Mouse (Mus musculus): Measurements from ENCODE around the gene Elf1. TPM values are rescaled to one million over a fixed set of nuclear protein-coding genes. Genes with fewer than 3 reads are reported as not detected.

The Elf1 gene
- polyA plus RNA-seq, 2 experiments, result 8.7 to 9.3 TPM

DNA sequence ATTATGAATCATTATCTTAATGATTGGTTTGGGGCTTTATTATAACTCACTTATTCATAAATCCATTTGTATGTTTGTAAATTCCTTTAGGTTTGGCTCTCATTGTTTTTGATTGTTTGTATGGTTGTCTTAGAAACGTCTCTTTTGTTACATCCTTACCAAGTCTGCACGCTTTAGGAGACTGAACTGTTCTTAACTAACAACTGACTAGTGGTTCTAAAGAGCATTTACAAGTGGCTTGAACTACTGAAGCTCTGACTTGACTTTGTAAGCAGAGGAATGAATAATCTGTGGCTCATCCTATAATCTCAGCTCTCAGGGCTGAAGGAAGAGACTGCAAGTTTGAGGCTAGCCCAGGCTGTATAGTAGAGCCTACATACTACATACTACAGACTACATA lies 110.6 kb downstream of the Elf1 start:
- TF ChIP-seq CTCF (IDR thresholded peaks at IDR 0.05; ENCODE audit: low read depth), result no peak
- TF ChIP-seq EP300 (IDR thresholded peaks at IDR 0.05; ENCODE audit: low read depth), result no peak
- Histone ChIP-seq H3K27ac (no peak overlapping the region), H3K36me3 (replicated peaks; ENCODE audit: control insufficient read depth, insufficient read depth, low read depth) (peaks cover 7% of the 10 kb centered on the region; the same call in 1 of the 2 replicates), H3K27me3 (ENCODE audit: control insufficient read depth, insufficient read depth, low read length) (no peaks in the 10 kb centered on the region), H3K4me1 (replicated peaks; ENCODE audit: control insufficient read depth in 2 of 2, insufficient read depth in 2 of 2, low read length in 1 of 2) (peaks cover 6 to 7% of the 10 kb centered on the region in 2 experiments), H3K9me3 (ENCODE audit: control insufficient read depth, low read length) (no peaks in the 10 kb centered on the region), H3K9ac (replicated peaks) (no peak overlapping the region), H3K4me3 (ENCODE audit: insufficient read depth in 1 of 2, low read depth in 2 of 2, low read length in 2 of 2) (no peak overlapping the region), H3K4me2 (ENCODE audit: low read depth) (no peak overlapping the region)
- DNase-seq (ENCODE audit: low read depth in 3 of 3, low spot score in 3 of 3) (no peak), ATAC-seq (ENCODE audit: insufficient read depth) (no peak)
- WGBS (ENCODE audit: insufficient replicate concordance), result 87% methylated on average over 2 of the region's 2 CpGs

- H3K27ac ChIP-seq, result no peak overlapping the region
- H3K4me1 ChIP-seq (replicated peaks; ENCODE audit: control insufficient read depth in 2 of 2, insufficient read depth in 2 of 2, low read length in 1 of 2), result no peaks in the 10 kb centered on the region
- H3K4me2 ChIP-seq (ENCODE audit: low read depth), result no peak overlapping the region
- ATAC-seq (ENCODE audit: insufficient read depth), result no peak
- DNase-seq (ENCODE audit: low read depth in 3 of 3, low spot score in 3 of 3), result no peak
- no peaks in the 10 kb centered on the region for H3K27me3 ChIP-seq (ENCODE audit: control insufficient read depth, insufficient read depth, low read length)
- no peaks in the 10 kb centered on the region for H3K9me3 ChIP-seq (ENCODE audit: control insufficient read depth, low read length)
- peaks cover 11% of the 10 kb centered on the region; the same call in 1 of the 2 replicates for H3K36me3 ChIP-seq (replicated peaks; ENCODE audit: control insufficient read depth, insufficient read depth, low read depth)
- no peak overlapping the region for H3K9ac ChIP-seq (replicated peaks)
- no peak overlapping the region for H3K4me3 ChIP-seq (ENCODE audit: insufficient read depth in 1 of 2, low read depth in 2 of 2, low read length in 2 of 2)
- TF ChIP-seq CTCF (IDR thresholded peaks at IDR 0.05; ENCODE audit: low read depth), result no peak
- no peak for TF ChIP-seq EP300 (IDR thresholded peaks at IDR 0.05; ENCODE audit: low read depth)
- 67% methylated on average over 5 of the region's 5 CpGs for WGBS (ENCODE audit: insufficient replicate concordance)
These were observed 113.1 kb downstream of the Elf1 start for GRCm38 (mm10) chr14:79594069-79594468.

DNA sequence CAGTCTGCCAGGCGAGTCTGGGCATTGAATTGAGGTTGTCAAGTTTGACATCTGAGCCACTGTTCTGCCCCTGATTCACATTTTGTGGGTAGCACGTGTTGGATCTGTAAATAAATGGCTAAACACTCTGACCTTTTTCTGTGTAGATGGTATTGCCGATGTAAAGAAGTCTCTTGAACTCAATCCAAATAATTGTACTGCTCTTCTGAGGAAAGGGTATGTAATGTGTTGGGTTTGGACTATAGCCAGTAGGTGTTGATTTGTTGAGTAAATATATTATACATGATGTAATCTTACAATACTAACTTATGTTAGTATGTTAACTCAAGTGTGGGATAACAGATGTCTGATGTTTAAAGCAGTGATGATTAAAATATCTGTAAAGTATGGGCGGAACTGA lies 115.6 kb downstream of the Elf1 start:
- no peak for DNase-seq (ENCODE audit: low read depth in 3 of 3, low spot score in 3 of 3)

GRCm38 (mm10) chr14:79605881-79606280 lies 124.9 kb downstream of the Elf1 start:
- TF ChIP-seq EP300 (IDR thresholded peaks at IDR 0.05; ENCODE audit: low read depth), result no peak
- TF ChIP-seq CTCF (IDR thresholded peaks at IDR 0.05; ENCODE audit: low read depth), result no peak
- Histone ChIP-seq H3K4me2 (ENCODE audit: low read depth) (no peak overlapping the region), H3K9ac (replicated peaks) (no peak overlapping the region), H3K4me1 (replicated peaks; ENCODE audit: control insufficient read depth in 2 of 2, insufficient read depth in 2 of 2, low read length in 1 of 2) (no peaks in the 10 kb centered on the region), H3K4me3 (ENCODE audit: insufficient read depth in 1 of 2, low read depth in 2 of 2, low read length in 2 of 2) (no peak overlapping the region), H3K9me3 (ENCODE audit: control insufficient read depth, low read length) (no peaks in the 10 kb centered on the region), H3K36me3 (replicated peaks; ENCODE audit: control insufficient read depth, insufficient read depth, low read depth) (peaks cover 9% of the 10 kb centered on the region), H3K27ac (no peak overlapping the region), H3K27me3 (ENCODE audit: control insufficient read depth, insufficient read depth, low read length) (no peaks in the 10 kb centered on the region)
- 75% methylated on average over 2 of the region's 2 CpGs for WGBS (ENCODE audit: insufficient replicate concordance)
- ATAC-seq (ENCODE audit: insufficient read depth) (no peak), DNase-seq (ENCODE audit: low read depth in 3 of 3, low spot score in 3 of 3) (no peak)

More for the DNA sequence above, 115.6 kb downstream of the Elf1 start:
- Histone ChIP-seq H3K27me3 (ENCODE audit: control insufficient read depth, insufficient read depth, low read length) (no peaks in the 10 kb centered on the region), H3K27ac (no peak overlapping the region), H3K36me3 (replicated peaks; ENCODE audit: control insufficient read depth, insufficient read depth, low read depth) (peaks cover 16% of the 10 kb centered on the region; the same call in 1 of the 2 replicates), H3K4me2 (ENCODE audit: low read depth) (no peak overlapping the region), H3K4me3 (ENCODE audit: insufficient read depth in 1 of 2, low read depth in 2 of 2, low read length in 2 of 2) (no peak overlapping the region), H3K4me1 (replicated peaks; ENCODE audit: control insufficient read depth in 2 of 2, insufficient read depth in 2 of 2, low read length in 1 of 2) (no peaks in the 10 kb centered on the region), H3K9me3 (ENCODE audit: control insufficient read depth, low read length) (no peaks in the 10 kb centered on the region), H3K9ac (replicated peaks) (no peak overlapping the region)
- 73% methylated on average over 4 of the region's 4 CpGs for WGBS (ENCODE audit: insufficient replicate concordance)
- TF ChIP-seq CTCF (IDR thresholded peaks at IDR 0.05; ENCODE audit: low read depth), result no peak
- TF ChIP-seq EP300 (IDR thresholded peaks at IDR 0.05; ENCODE audit: low read depth), result no peak
- no peak for ATAC-seq (ENCODE audit: insufficient read depth)

DNA sequence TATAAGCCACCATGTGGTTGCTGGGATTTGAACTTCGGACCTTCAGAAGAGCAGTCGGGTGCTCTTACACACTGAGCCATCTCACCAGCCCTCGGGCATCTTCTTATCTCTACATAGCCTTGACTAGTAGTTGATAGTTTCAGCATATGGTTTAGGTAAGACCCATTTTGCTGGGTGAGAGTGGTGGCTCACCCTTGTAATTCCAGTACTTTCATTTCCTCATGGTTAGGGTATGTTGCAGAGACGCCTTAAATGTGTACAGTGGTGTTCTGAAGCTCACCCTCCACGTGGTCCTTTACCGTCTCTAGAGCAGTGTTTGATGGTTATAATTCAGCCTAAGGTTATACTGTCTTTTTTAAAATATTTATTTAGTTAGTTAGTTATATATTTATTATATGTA lies 125.4 kb downstream of the Elf1 start:
- no peak for TF ChIP-seq CTCF (IDR thresholded peaks at IDR 0.05; ENCODE audit: low read depth)
- TF ChIP-seq EP300 (IDR thresholded peaks at IDR 0.05; ENCODE audit: low read depth), result no peak
- Histone ChIP-seq H3K4me3 (ENCODE audit: insufficient read depth in 1 of 2, low read depth in 2 of 2, low read length in 2 of 2) (no peak overlapping the region), H3K9me3 (ENCODE audit: control insufficient read depth, low read length) (no peaks in the 10 kb centered on the region), H3K27me3 (ENCODE audit: control insufficient read depth, insufficient read depth, low read length) (no peaks in the 10 kb centered on the region), H3K4me2 (ENCODE audit: low read depth) (no peak overlapping the region), H3K9ac (replicated peaks) (no peak overlapping the region), H3K4me1 (replicated peaks; ENCODE audit: control insufficient read depth in 2 of 2, insufficient read depth in 2 of 2, low read length in 1 of 2) (no peaks in the 10 kb centered on the region), H3K27ac (no peak overlapping the region), H3K36me3 (replicated peaks; ENCODE audit: control insufficient read depth, insufficient read depth, low read depth) (peaks cover 9% of the 10 kb centered on the region)
- 71% methylated on average over 6 of the region's 6 CpGs for WGBS (ENCODE audit: insufficient replicate concordance)
- no peak for ATAC-seq (ENCODE audit: insufficient read depth)
- DNase-seq (ENCODE audit: low read depth in 3 of 3, low spot score in 3 of 3), result no peak

Data from liver, embryonic 14.5 days (tissue).